Mouse (Mus musculus): ENCODE measurements around the gene Pym1. TPM values are rescaled to one million over a fixed set of nuclear protein-coding genes. Genes with fewer than 3 reads are reported as not detected.

The Pym1 gene
- polyA plus RNA-seq, 1 experiment: 26.1 TPM

- peak overlapping the region; percentile 76 for H3K4me3 ChIP-seq (ENCODE audit: insufficient read depth, low read length)
- H3K27ac ChIP-seq (ENCODE audit: insufficient read depth, low read depth, low read length): peak overlapping the region; percentile 36
- TF ChIP-seq POLR2A (IDR thresholded peaks at IDR 0.05; ENCODE audit: borderline replicate concordance, low read depth, low read length) (no peak), CTCF (IDR thresholded peaks at IDR 0.05; ENCODE audit: low read depth, low read length) (no peak)
- peaks cover 23% of the 10 kb centered on the region for H3K4me1 ChIP-seq (ENCODE audit: control insufficient read depth, insufficient read depth, low read length)
Measured at GRCm38 (mm10) chr10:128803361-128803760, 55.7 kb downstream of the Pym1 start.

- peak within 1 kb of the TSS; percentile 76 for H3K4me3 ChIP-seq (ENCODE audit: insufficient read depth, low read length)
- peak within 1 kb of the TSS; percentile 71 for H3K27ac ChIP-seq (ENCODE audit: insufficient read depth, low read depth, low read length)
- H3K4me1 ChIP-seq (ENCODE audit: control insufficient read depth, insufficient read depth, low read length): peaks cover 27% of the 10 kb centered on the region
- TF ChIP-seq POLR2A (IDR thresholded peaks at IDR 0.05; ENCODE audit: borderline replicate concordance, low read depth, low read length): no peak
- TF ChIP-seq CTCF (IDR thresholded peaks at IDR 0.05; ENCODE audit: low read depth, low read length): no peak
Measured at GRCm38 (mm10) chr10:128803771-128804270, 56.1 kb downstream of the Pym1 start, which contains the start of gene Dnajc14. Gene Dnajc14 (plus strand): TSS chr10:128804062.

GRCm38 (mm10) chr10:128804271-128805091 lies 56.8 kb downstream of the Pym1 start, which contains the start of gene Tmem198b:
Gene Tmem198b (minus strand): TSS chr10:128804370.
- no peak for TF ChIP-seq CTCF (IDR thresholded peaks at IDR 0.05; ENCODE audit: low read depth, low read length)
- Histone ChIP-seq H3K27ac (ENCODE audit: insufficient read depth, low read depth, low read length) (peak within 1 kb of the TSS; percentile 71), H3K4me3 (ENCODE audit: insufficient read depth, low read length) (peak within 1 kb of the TSS; percentile 76), H3K4me1 (ENCODE audit: control insufficient read depth, insufficient read depth, low read length) (peaks cover 29% of the 10 kb centered on the region)

- peak overlapping the region; percentile 84 for H3K4me3 ChIP-seq (ENCODE audit: insufficient read depth, low read length)
- peaks cover 29% of the 10 kb centered on the region for H3K4me1 ChIP-seq (ENCODE audit: control insufficient read depth, insufficient read depth, low read length)
- TF ChIP-seq POLR2A (IDR thresholded peaks at IDR 0.05; ENCODE audit: borderline replicate concordance, low read depth, low read length) (peak; percentile 79; the same call in 1 of the 2 replicates), CTCF (IDR thresholded peaks at IDR 0.05; ENCODE audit: low read depth, low read length) (no peak)
- H3K27ac ChIP-seq (ENCODE audit: insufficient read depth, low read depth, low read length): peak overlapping the region; percentile 86
Measured at GRCm38 (mm10) chr10:128805092-128806000, 57.7 kb downstream of the Pym1 start.

- H3K27ac ChIP-seq (ENCODE audit: insufficient read depth, low read depth, low read length): no peak overlapping the region
- H3K4me1 ChIP-seq (ENCODE audit: control insufficient read depth, insufficient read depth, low read length): peaks cover 29% of the 10 kb centered on the region
- H3K4me3 ChIP-seq (ENCODE audit: insufficient read depth, low read length): peak overlapping the region; percentile 84
- TF ChIP-seq POLR2A (IDR thresholded peaks at IDR 0.05; ENCODE audit: borderline replicate concordance, low read depth, low read length) (no peak), CTCF (IDR thresholded peaks at IDR 0.05; ENCODE audit: low read depth, low read length) (no peak)
Measured at GRCm38 (mm10) chr10:128806086-128806485, 58.4 kb downstream of the Pym1 start.

GRCm38 (mm10) chr10:128807018-128807417 lies 59.3 kb downstream of the Pym1 start:
- no peak for TF ChIP-seq POLR2A (IDR thresholded peaks at IDR 0.05; ENCODE audit: borderline replicate concordance, low read depth, low read length)
- no peak for TF ChIP-seq CTCF (IDR thresholded peaks at IDR 0.05; ENCODE audit: low read depth, low read length)
- H3K4me1 ChIP-seq (ENCODE audit: control insufficient read depth, insufficient read depth, low read length): peaks cover 29% of the 10 kb centered on the region

More at GRCm38 (mm10) chr10:128807018-128807417, 59.3 kb downstream of the Pym1 start:
- no peak overlapping the region for H3K27ac ChIP-seq (ENCODE audit: insufficient read depth, low read depth, low read length)
- peak overlapping the region; percentile 84 for H3K4me3 ChIP-seq (ENCODE audit: insufficient read depth, low read length)

Other genes starting within 250 kb of the Pym1 start
- 2.5 and 3.9 TPM in 2 replicates for gene Myl6b, start 249.2 kb upstream of the Pym1 start, polyA plus RNA-seq (2012; ENCODE audit: insufficient read depth, insufficient read length, missing spikeins)
- gene Esyt1, start 222.0 kb upstream of the Pym1 start, polyA plus RNA-seq (2012; ENCODE audit: insufficient read depth, insufficient read length, missing spikeins): 179 and 197 TPM in 2 replicates
- 9.6 and 15.4 TPM in 2 replicates for gene Zc3h10, start 200.1 kb upstream of the Pym1 start, polyA plus RNA-seq (2012; ENCODE audit: insufficient read depth, insufficient read length, missing spikeins)
- gene Rpl41, start 198.6 kb upstream of the Pym1 start, polyA plus RNA-seq (2012; ENCODE audit: insufficient read depth, insufficient read length, missing spikeins): 2,460 and 2,819 TPM in 2 replicates
- 70.1 and 76.0 TPM in 2 replicates for gene Pa2g4, start 181.9 kb upstream of the Pym1 start, polyA plus RNA-seq (2012; ENCODE audit: insufficient read depth, insufficient read length, missing spikeins)
- 2.2 and 2.6 TPM in 2 replicates for gene Erbb3, start 158.2 kb upstream of the Pym1 start, polyA plus RNA-seq (2012; ENCODE audit: insufficient read depth, insufficient read length, missing spikeins)
- 886 and 996 TPM in 2 replicates for gene Rps26, start 121.1 kb upstream of the Pym1 start, polyA plus RNA-seq (2012; ENCODE audit: insufficient read depth, insufficient read length, missing spikeins)
- not detected in 2 replicates for gene Ikzf4, start 101.9 kb upstream of the Pym1 start, polyA plus RNA-seq (2012; ENCODE audit: insufficient read depth, insufficient read length, missing spikeins)
- 6.3 and 7.2 TPM in 2 replicates for gene Suox, start 73.8 kb upstream of the Pym1 start, polyA plus RNA-seq (2012; ENCODE audit: insufficient read depth, insufficient read length, missing spikeins)
- gene Rab5b, start 51.6 kb upstream of the Pym1 start, polyA plus RNA-seq (2012; ENCODE audit: insufficient read depth, insufficient read length, missing spikeins): 123 and 131 TPM in 2 replicates
- 0.37 and 0.67 TPM in 2 replicates for gene Pmel, start 43.7 kb upstream of the Pym1 start, polyA plus RNA-seq (2012; ENCODE audit: insufficient read depth, insufficient read length, missing spikeins)
- 47.0 and 53.0 TPM in 2 replicates for gene Cdk2, start 42.9 kb upstream of the Pym1 start, polyA plus RNA-seq (2012; ENCODE audit: insufficient read depth, insufficient read length, missing spikeins)
- 26.1 and 29.6 TPM in 2 replicates for gene Dgka, start 3.0 kb upstream of the Pym1 start, polyA plus RNA-seq (2012; ENCODE audit: insufficient read depth, insufficient read length, missing spikeins)
- 26.8 and 28.3 TPM in 2 replicates for gene Mmp19, start 43.0 kb downstream of the Pym1 start, polyA plus RNA-seq (2012; ENCODE audit: insufficient read depth, insufficient read length, missing spikeins)
- 65.2 and 65.7 TPM in 2 replicates for gene Dnajc14, start 56.2 kb downstream of the Pym1 start, polyA plus RNA-seq (2012; ENCODE audit: insufficient read depth, insufficient read length, missing spikeins)
- 14.3 and 18.0 TPM in 2 replicates for gene Tmem198b, start 56.5 kb downstream of the Pym1 start, polyA plus RNA-seq (2012; ENCODE audit: insufficient read depth, insufficient read length, missing spikeins)
- 62.2 and 81.9 TPM in 2 replicates for gene Sarnp, start 69.4 kb downstream of the Pym1 start, polyA plus RNA-seq (2012; ENCODE audit: insufficient read depth, insufficient read length, missing spikeins)
- gene Ormdl2, start 73.8 kb downstream of the Pym1 start, polyA plus RNA-seq (2012; ENCODE audit: insufficient read depth, insufficient read length, missing spikeins): 78.1 and 83.5 TPM in 2 replicates
- not detected in 2 replicates for gene Gdf11, start 143.8 kb downstream of the Pym1 start, polyA plus RNA-seq (2012; ENCODE audit: insufficient read depth, insufficient read length, missing spikeins)
- gene Cd63, start 153.1 kb downstream of the Pym1 start, polyA plus RNA-seq (2012; ENCODE audit: insufficient read depth, insufficient read length, missing spikeins): 751 and 791 TPM in 2 replicates
- gene Rdh5, start 175.0 kb downstream of the Pym1 start, polyA plus RNA-seq (2012; ENCODE audit: insufficient read depth, insufficient read length, missing spikeins): 4.6 and 7.5 TPM in 2 replicates
- 125 TPM in 2 replicates for gene Bloc1s1, start 176.1 kb downstream of the Pym1 start, polyA plus RNA-seq (2012; ENCODE audit: insufficient read depth, insufficient read length, missing spikeins)
- gene Itga7, start 185.9 kb downstream of the Pym1 start, polyA plus RNA-seq (2012; ENCODE audit: insufficient read depth, insufficient read length, missing spikeins): 0.17 TPM in 1 of 2 replicates, not detected in the other
- gene Mettl7b, start 213.1 kb downstream of the Pym1 start, polyA plus RNA-seq (2012; ENCODE audit: insufficient read depth, insufficient read length, missing spikeins): not detected in 2 replicates
- gene Olfr9, start 241.5 kb downstream of the Pym1 start, polyA plus RNA-seq (2012; ENCODE audit: insufficient read depth, insufficient read length, missing spikeins): not detected in 2 replicates

All from bone marrow macrophage, adult 2 months (primary cell).